Mouse (Mus musculus) liver, embryonic 13.5 days (tissue): ENCODE measurements around the gene Hes5. TPM values are rescaled to one million over a fixed set of nuclear protein-coding genes. Genes with fewer than 3 reads are reported as not detected.

Source experiments
- polyA plus RNA-seq: library from polyadenylated mRNA; unstranded; fragments of >200 nt; fragmentation: Nextera tagmentation; extraction: Ambion mirVana; gene quantifications from 2 replicates; pipeline ENCODE4 v1.2.1, GENCODE M21; 2015

Hes5 gene
- polyA plus RNA-seq, 1 experiment from 2014 or later, result 0.23 TPM

Other genes starting within 250 kb of the Hes5 start
- 0.03 TPM in 1 of 2 replicates, not detected in the other for gene Ttc34, start 123.5 kb upstream of the Hes5 start, polyA plus RNA-seq
- gene Mmel1, start 91.3 kb upstream of the Hes5 start, polyA plus RNA-seq, result 2.4 TPM in 2 replicates
- 9.0 and 9.2 TPM in 2 replicates for gene Fam213b, start 61.8 kb upstream of the Hes5 start, polyA plus RNA-seq
- gene Tnfrsf14, start 32.4 kb upstream of the Hes5 start, polyA plus RNA-seq, result 49.5 and 51.7 TPM in 2 replicates
- gene Pank4, start 3.2 kb downstream of the Hes5 start, polyA plus RNA-seq, result 23.9 and 27.0 TPM in 2 replicates
- gene Plch2, start 95.9 kb downstream of the Hes5 start, polyA plus RNA-seq, result 0.08 and 0.10 TPM in 2 replicates
- gene Pex10, start 106.1 kb downstream of the Hes5 start, polyA plus RNA-seq, result 8.5 and 8.9 TPM in 2 replicates
- 93.6 and 109 TPM in 2 replicates for gene Rer1, start 125.5 kb downstream of the Hes5 start, polyA plus RNA-seq
- gene Morn1, start 125.7 kb downstream of the Hes5 start, polyA plus RNA-seq, result 1.7 and 1.9 TPM in 2 replicates